Mouse (Mus musculus) lung, adult 2 months (tissue): ENCODE measurements around the gene Selenow.

Source experiments
- CTCF ChIP-seq: fragments of 200-500 bp; IDR thresholded peaks from 2 replicates; pipeline ENCODE4 v1.5.1; 2011; ENCODE audit warnings: mild to moderate bottlenecking, low read length, control low read depth; ENCODE audit not compliant: insufficient read depth
- POLR2A ChIP-seq: fragments of 200-500 bp; IDR thresholded peaks from 2 replicates; pipeline ENCODE4 v1.6.1; 2011; ENCODE audit warnings: low read depth, mild to moderate bottlenecking, control low read depth, low read length, borderline replicate concordance; ENCODE audit errors: extremely low read depth

GRCm38 (mm10) chr7:15945211-15945610, 23.0 kb upstream of the Selenow start:
- TF ChIP-seq CTCF (no peak), POLR2A (no peak)
